Mouse (Mus musculus) limb, embryonic 12.5 days (tissue): ENCODE results near the gene Simc1. TPM values are rescaled to one million over a fixed set of nuclear protein-coding genes. Genes with fewer than 3 reads are reported as not detected.

ENCODE experiments used
- ATAC-seq: fragments of 200-750 bp; cut with Nextera tagmentation; 2 replicates; pipeline ENCODE4 v1.8.0; 2017; ENCODE audit warnings: low read depth, moderate TSS enrichment; ENCODE audit not compliant: insufficient number of reproducible peaks, insufficient read depth, low FRiP score, low TSS enrichment
- H3K27ac ChIP-seq: fragments of 300-500 bp; sonication (generic); 2 replicates; pipeline ENCODE4 v1.5.1; 2016; ENCODE audit warnings: mild to moderate bottlenecking, moderate library complexity
- H3K27me3 ChIP-seq: fragments of 300-500 bp; sonication (generic); 2 replicates; pipeline ENCODE4 v1.6.1; 2016; ENCODE audit warnings: mild to moderate bottlenecking, moderate library complexity
- H3K36me3 ChIP-seq: fragments of 300-500 bp; sonication (generic); 2 replicates; pipeline ENCODE4 v1.6.1; 2016; ENCODE audit warnings: mild to moderate bottlenecking, moderate library complexity
- H3K4me1 ChIP-seq: fragments of 300-500 bp; sonication (generic); replicated peaks from 2 replicates; pipeline ENCODE4 v1.6.1; 2016
- H3K4me2 ChIP-seq: fragments of 300-500 bp; sonication (generic); 2 replicates; pipeline ENCODE4 v1.6.1; 2016; ENCODE audit warnings: mild to moderate bottlenecking, moderate library complexity
- H3K4me3 ChIP-seq: fragments of 300-500 bp; sonication (generic); replicated peaks from 2 replicates; pipeline ENCODE4 v1.5.1; 2016; ENCODE audit warnings: mild to moderate bottlenecking
- H3K9ac ChIP-seq: fragments of 300-500 bp; sonication (generic); replicated peaks from 2 replicates; pipeline ENCODE4 v1.6.1; 2016; ENCODE audit warnings: mild to moderate bottlenecking, moderate library complexity
- H3K9me3 ChIP-seq: fragments of 300-500 bp; sonication (generic); 2 replicates; pipeline ENCODE4 v1.6.1; 2016; ENCODE audit warnings: mild to moderate bottlenecking, moderate library complexity
- WGBS: fragments of 180-500 bp; shearing (Covaris S2); methylation state at CpG from one replicate; pipeline ENCODE4 v1.1.7; 2016; 5-methylcytosine and 5-hydroxymethylcytosine counted together
- polyA plus RNA-seq: library from polyadenylated mRNA; unstranded; fragments of >200 nt; fragmentation: Nextera tagmentation; extraction: Ambion mirVana; gene quantifications from 2 replicates; pipeline ENCODE4 v1.2.1, GENCODE M21; 2016

Gene Simc1
- polyA plus RNA-seq, 1 experiment from 2014 or later = 18.5 TPM

DNA sequence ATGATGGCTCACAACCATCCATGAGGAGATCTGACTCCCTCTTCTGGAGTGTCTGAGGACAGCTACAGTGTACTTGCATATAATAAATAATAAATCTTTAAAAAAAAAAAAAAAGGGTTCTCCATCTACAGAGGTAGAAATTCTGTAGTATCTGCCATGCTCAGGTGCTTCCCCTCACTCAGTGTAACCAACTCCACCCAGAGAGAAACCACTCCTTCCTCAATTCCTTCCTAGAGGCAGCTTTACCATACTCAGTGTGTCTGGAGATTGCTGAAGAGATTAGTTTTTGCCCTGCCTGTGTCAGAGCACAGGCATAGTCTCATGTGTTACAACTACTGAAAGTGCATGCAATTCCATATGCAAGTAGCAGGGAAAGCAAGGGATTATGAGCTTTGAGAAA lies 28.6 kb downstream of the Simc1 start:
- Histone ChIP-seq H3K4me2 (no peak overlapping the region), H3K27ac (no peak overlapping the region), H3K4me1 (no peaks in the 10 kb centered on the region), H3K36me3 (peaks cover 77% of the 10 kb centered on the region), H3K9me3 (no peaks in the 10 kb centered on the region), H3K27me3 (no peaks in the 10 kb centered on the region), H3K4me3 (no peak overlapping the region), H3K9ac (no peak overlapping the region)
- ATAC-seq = no peak

DNA sequence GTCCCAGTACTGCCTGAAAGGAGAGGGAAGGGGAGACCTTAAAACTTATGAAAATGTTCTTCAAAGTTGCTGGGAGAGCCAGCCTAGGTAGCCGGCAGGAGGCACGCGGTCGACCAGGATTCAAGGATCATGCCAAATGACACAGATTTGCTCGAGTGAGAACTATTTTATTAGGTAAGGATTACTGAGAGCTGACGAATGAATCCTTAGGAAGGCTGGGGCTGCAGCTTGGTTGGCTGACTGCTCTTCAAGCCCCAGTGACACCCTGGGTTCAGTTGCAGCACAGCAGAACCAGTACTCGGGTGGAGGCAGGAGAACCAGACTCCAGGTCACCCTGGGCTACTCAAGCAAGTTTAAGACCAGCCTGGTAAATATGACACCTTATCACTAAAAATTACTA lies 44.5 kb downstream of the Simc1 start:
- no peak for ATAC-seq
- WGBS = 82% methylated on average over 7 of the region's 7 CpGs

DNA sequence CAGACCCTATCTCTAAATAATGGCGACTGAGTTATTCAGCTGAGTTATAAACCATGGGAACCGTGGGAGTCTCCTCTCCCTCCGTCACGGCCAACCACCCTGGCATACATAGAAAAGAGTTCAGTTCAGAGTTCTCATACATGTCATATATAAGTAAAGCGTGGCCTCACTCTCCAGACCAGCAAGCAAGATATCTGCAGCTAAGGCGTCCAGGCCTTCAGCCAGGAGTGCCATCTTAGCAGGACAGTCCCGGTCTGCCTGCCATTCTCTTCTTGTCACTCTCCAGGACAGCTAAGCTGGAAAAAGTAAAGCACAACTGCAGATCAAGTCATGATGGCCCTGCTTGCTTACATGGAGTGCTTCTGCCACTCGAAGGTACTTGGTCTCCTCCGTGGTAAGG lies 52.6 kb downstream of the Simc1 start:
- H3K4me3 ChIP-seq = no peak overlapping the region
- no peaks in the 10 kb centered on the region for H3K27me3 ChIP-seq
- H3K27ac ChIP-seq = no peak overlapping the region
- no peaks in the 10 kb centered on the region for H3K4me1 ChIP-seq
- WGBS = 94% methylated on average over 9 of the region's 9 CpGs
- H3K4me2 ChIP-seq = no peak overlapping the region
- H3K36me3 ChIP-seq = peaks cover 98% of the 10 kb centered on the region
- H3K9ac ChIP-seq = no peak overlapping the region
- no peak for ATAC-seq
- no peaks in the 10 kb centered on the region for H3K9me3 ChIP-seq

More for the DNA sequence above, 44.5 kb downstream of the Simc1 start:
- Histone ChIP-seq H3K9me3 (no peaks in the 10 kb centered on the region), H3K27me3 (no peaks in the 10 kb centered on the region), H3K36me3 (peaks cover 79% of the 10 kb centered on the region), H3K4me3 (no peak overlapping the region), H3K4me2 (no peak overlapping the region), H3K4me1 (no peaks in the 10 kb centered on the region), H3K27ac (no peak overlapping the region), H3K9ac (no peak overlapping the region)

DNA sequence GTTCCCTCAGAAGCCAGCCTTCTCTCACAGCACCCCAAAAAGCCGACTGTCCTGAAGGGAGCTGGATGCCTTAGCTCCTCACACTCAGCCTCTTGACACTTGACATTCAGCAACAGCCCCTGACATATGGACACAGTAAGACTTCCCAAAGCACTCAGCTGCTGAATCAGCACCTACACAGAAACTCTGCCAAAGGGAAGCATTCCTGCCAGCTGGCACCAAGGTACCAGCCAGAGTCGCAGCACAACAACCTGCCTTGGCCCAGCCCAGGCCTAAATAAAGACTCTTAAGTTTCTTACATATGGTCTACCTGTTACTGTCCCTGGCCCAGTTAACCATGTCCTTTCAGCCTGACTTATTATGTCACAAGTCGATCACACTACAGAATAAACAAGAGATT lies 53.2 kb downstream of the Simc1 start:
- H3K4me2 ChIP-seq = no peak overlapping the region
- no peak overlapping the region for H3K4me3 ChIP-seq
- no peak overlapping the region for H3K27ac ChIP-seq
- H3K9me3 ChIP-seq = no peaks in the 10 kb centered on the region
- H3K27me3 ChIP-seq = no peaks in the 10 kb centered on the region
- ATAC-seq = no peak
- H3K9ac ChIP-seq = no peak overlapping the region
- H3K4me1 ChIP-seq = no peaks in the 10 kb centered on the region
- H3K36me3 ChIP-seq = peaks cover 98% of the 10 kb centered on the region
- 96% methylated on average over 3 of the region's 3 CpGs for WGBS

DNA sequence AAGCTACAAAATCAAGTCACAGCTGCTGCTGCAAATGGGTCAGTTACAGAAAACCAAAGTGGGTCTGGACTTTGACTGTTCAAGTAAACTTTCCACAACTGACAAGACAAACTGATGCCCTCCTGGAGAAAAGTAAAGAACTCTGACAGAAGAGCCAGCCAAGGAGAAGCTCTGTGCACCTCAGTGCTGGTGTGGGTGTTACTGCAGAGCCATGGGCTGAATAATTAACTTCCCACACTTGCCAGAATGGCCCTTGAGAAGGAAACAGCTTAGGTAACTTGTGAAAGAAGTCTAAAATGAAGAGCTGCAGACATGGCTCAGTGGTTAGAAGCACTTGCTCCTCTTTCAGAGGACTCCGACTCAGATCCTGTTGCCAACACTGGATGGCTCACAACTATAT lies 54.1 kb downstream of the Simc1 start:
- no peak for ATAC-seq
- Histone ChIP-seq H3K36me3 (peaks cover 98% of the 10 kb centered on the region), H3K4me3 (no peak overlapping the region), H3K27me3 (no peaks in the 10 kb centered on the region), H3K4me2 (no peak overlapping the region), H3K9ac (no peak overlapping the region), H3K9me3 (no peaks in the 10 kb centered on the region), H3K4me1 (no peaks in the 10 kb centered on the region), H3K27ac (no peak overlapping the region)
- WGBS = 100% methylated on average over 1 of the region's 1 CpGs

DNA sequence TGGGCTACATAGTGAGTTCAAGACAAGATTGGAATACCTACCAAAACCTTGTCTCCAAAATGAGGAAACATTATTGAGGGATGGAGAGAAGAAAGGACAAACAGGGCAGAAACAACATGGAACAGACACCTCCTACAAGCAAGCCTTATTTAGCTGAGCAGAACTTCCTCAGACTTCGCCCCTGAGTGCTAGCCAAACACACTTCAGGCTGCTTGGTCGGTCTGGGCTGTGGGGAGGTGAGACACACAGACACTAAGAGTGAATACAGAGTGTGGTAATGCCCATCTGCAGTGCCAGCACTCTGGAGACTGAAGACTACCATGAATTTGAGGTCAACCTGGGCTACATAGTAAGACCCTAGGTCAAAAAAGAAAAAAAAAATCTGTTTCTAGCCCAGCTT lies 56.1 kb downstream of the Simc1 start:
- H3K4me3 ChIP-seq = no peak overlapping the region
- WGBS = 100% methylated on average over 2 of the region's 2 CpGs
- ATAC-seq = no peak
- H3K9ac ChIP-seq = no peak overlapping the region
- no peaks in the 10 kb centered on the region for H3K27me3 ChIP-seq
- peaks cover 7% of the 10 kb centered on the region for H3K4me1 ChIP-seq
- H3K9me3 ChIP-seq = no peaks in the 10 kb centered on the region
- H3K36me3 ChIP-seq = peaks cover 91% of the 10 kb centered on the region
- no peak overlapping the region for H3K4me2 ChIP-seq
- H3K27ac ChIP-seq = no peak overlapping the region

DNA sequence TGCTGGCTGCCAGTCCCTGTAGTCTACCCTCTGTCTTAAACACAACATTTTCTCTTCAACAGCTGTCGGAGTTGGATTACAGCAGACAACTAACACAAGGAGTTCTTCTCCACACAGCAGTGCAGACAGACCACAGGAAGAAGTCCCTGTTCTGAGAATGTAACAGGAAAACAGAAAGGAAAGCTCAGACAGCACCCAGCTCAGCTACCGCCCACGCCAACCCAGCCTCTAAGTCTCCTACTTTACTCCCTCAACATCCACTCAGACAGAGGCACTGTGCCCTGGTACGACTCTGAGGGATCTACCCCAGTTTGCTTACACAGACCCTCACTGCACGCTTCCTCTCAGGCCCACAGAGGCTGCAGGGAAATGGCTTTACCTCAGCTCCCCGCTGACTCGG lies 57.0 kb downstream of the Simc1 start:
- no peaks in the 10 kb centered on the region for H3K9me3 ChIP-seq
- H3K4me2 ChIP-seq = no peak overlapping the region
- no peak for ATAC-seq
- H3K27me3 ChIP-seq = no peaks in the 10 kb centered on the region
- WGBS = 93% methylated on average over 7 of the region's 7 CpGs
- H3K27ac ChIP-seq = no peak overlapping the region
- H3K36me3 ChIP-seq = peaks cover 81% of the 10 kb centered on the region
- no peak overlapping the region for H3K4me3 ChIP-seq
- H3K4me1 ChIP-seq = peaks cover 7% of the 10 kb centered on the region
- no peak overlapping the region for H3K9ac ChIP-seq

DNA sequence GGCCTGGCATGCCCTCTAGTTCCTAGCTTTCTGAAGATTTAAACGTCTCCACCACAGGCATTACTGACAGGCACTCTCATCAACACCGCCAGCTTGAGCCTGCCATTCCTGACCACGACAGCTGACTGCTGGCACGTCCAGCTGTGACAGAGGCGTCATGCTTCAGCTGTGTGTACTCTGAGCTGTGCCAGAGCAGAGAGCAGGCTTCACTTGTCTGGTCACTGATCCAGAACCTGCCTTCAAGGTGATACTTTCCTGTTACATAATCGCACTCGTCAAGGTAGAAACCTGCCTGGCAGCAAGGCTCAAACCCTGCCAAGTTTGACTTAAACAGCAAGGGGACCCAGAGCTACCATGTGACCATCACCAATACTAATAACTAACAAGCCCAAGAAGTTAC lies 59.0 kb downstream of the Simc1 start:
- peaks cover 62% of the 10 kb centered on the region for H3K36me3 ChIP-seq
- WGBS = 81% methylated on average over 7 of the region's 7 CpGs

DNA sequence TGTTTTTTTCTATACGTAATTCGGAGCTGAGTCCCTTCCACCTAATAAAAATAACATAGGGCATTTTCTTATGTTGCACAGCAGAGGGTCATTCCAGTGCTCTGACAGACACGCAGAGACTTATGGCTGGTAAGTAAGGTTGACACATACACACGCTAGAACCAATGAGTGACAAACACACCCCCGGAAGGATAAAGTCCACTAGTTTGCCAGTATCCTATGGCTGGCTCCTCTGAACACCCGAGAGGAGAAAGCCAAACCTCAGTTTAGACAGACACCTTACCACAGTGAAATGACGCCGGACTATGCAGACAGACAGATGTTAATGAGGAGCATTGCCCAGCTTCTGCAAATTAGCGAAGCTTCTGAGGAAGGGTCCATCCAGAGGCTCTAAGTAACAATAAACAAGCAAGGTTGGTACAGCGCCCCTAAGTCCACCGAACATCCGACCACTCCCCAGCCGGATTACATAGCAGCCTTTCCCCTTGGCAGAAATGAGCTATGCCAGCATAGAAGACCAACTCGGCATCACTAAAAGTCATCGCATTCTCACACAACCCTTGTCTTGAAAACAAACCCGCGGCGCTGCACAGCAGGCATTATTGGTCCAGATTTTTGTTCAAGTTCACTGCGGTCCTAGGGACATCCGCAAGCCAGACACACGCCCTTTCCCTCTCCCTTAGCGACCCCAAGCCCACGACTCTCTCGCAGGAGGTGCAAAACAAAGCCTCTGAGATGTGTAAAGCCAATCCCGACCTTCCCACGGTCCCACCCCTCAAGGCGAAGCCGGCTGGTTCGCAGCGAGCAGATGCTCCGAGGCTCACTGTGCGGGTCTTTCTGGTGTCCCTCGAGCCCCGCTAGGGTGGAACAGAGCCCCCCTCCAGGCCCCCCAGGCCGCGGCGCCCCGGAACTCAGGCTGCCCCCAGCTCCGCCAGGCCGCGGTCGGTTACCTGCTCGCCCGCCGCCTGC lies 60.9 kb downstream of the Simc1 start:
- Histone ChIP-seq H3K27ac (0 out of 2 replicates have a peak overlapping the region, but pooled peaks have one; percentile 62), H3K9me3 (no peaks in the 10 kb centered on the region), H3K4me2 (peak overlapping the region; percentile 91), H3K36me3 (peaks cover 42% of the 10 kb centered on the region), H3K4me3 (peak overlapping the region; percentile 97), H3K9ac (peak overlapping the region; percentile 93), H3K27me3 (no peaks in the 10 kb centered on the region), H3K4me1 (peaks cover 7% of the 10 kb centered on the region)
- peak; percentile 34 for ATAC-seq
- 12% methylated on average over 45 of the region's 45 CpGs for WGBS

More for the DNA sequence above, 59.0 kb downstream of the Simc1 start:
- H3K9me3 ChIP-seq = no peaks in the 10 kb centered on the region
- H3K27me3 ChIP-seq = no peaks in the 10 kb centered on the region
- ATAC-seq = no peak
- no peak overlapping the region for H3K4me3 ChIP-seq
- no peak overlapping the region for H3K4me2 ChIP-seq
- peaks cover 7% of the 10 kb centered on the region for H3K4me1 ChIP-seq
- no peak overlapping the region for H3K27ac ChIP-seq
- H3K9ac ChIP-seq = no peak overlapping the region

DNA sequence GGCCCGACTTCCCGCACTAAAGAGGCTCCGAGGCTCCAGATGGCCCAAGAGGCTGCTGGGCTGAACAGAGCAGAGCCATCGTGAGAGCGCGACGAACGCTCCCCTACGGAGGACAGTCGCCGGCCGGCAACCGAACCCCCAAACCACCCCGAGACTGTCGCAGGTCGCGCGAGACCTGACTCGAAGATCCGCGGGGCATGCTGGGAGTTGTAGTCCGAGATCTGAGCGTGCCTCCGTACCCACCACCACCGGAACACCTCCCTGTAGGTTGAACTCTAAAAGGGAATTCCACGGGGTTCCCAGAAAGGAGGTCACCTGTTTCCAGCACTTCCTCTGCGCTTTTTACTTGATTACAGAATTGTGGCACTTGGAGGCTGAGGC lies 61.6 kb downstream of the Simc1 start, which contains the start of gene 4833439L19Rik:
Gene 4833439L19Rik, minus strand, starts transcription at position 235 of the 381 bp plus-strand sequence.
- under 1% methylated on average over 27 of the region's 27 CpGs for WGBS
- Histone ChIP-seq H3K36me3 (peaks cover 36% of the 10 kb centered on the region), H3K27ac (0 out of 2 replicates have a peak within 1 kb of the TSS, but pooled peaks have one; percentile 62)

DNA sequence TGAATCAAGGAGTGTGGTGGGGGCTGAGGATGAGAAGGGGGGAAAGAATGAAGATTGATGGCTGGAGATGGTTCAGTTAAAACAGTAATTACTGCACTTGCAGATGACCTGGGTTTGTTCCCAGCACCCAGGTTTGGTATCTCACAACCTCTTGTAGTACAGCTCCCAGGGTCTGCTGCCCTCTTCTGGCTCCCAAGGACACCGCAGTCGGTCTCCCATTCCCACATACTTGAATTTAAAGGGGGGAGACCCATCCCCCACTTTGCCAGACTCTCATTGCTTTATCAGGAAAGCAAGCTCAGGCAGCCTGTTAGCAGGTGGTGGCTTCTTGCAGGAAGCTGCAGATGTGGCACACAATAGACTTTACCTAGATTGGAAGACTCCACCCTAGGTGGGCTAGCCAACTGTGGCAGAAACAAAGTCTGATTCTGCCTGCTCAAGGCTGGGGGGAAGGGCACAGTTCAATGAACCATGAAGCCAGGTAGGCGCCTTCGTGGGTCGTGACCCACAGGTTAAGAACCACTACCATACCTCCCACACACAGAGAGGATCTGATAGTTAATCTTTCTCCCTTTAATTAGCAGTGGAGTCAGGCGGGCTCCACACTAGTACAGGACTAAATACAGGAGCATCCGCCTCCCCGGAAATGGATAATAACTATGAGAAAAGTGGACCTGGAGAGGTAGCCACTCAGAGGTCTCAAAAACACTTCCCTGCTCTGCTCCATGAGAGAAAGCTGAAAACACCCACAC lies 62.2 kb downstream of the Simc1 start:
- Histone ChIP-seq H3K4me2 (peak overlapping the region; percentile 91), H3K27me3 (no peaks in the 10 kb centered on the region), H3K9ac (no peak overlapping the region; the same call in 1 of the 2 replicates), H3K4me1 (peaks cover 7% of the 10 kb centered on the region), H3K9me3 (no peaks in the 10 kb centered on the region), H3K27ac (no peak overlapping the region), H3K4me3 (peak overlapping the region; percentile 97), H3K36me3 (peaks cover 30% of the 10 kb centered on the region)
- WGBS = 46% methylated on average over 8 of the region's 8 CpGs
- 0 out of 2 replicates have a peak, but pooled peaks have one; percentile 2 for ATAC-seq

More for the DNA sequence above, 61.6 kb downstream of the Simc1 start, which contains the start of gene 4833439L19Rik:
- Histone ChIP-seq H3K4me3 (peak within 1 kb of the TSS; percentile 97), H3K9me3 (no peaks in the 10 kb centered on the region), H3K9ac (peak within 1 kb of the TSS; percentile 93), H3K27me3 (no peaks in the 10 kb centered on the region), H3K4me2 (peak within 1 kb of the TSS; percentile 91), H3K4me1 (peaks cover 7% of the 10 kb centered on the region)
- ATAC-seq = peak; percentile 94
